Mouse (Mus musculus) kidney, adult 2 months (tissue): ENCODE measurements at regions not wholly inside any gene's neighbourhood (a gene's known extent, or its start where the extent isn't known, plus 50 kb on each side); places are given as distances from the start of the nearest gene placed in this dataset.

ENCODE experiments used
- DNase-seq: peaks from one replicate; pipeline ENCODE4 v3.0.0; 2021
- H3K27ac ChIP-seq: fragments of 200-500 bp; 2 replicates; pipeline ENCODE4 v1.5.1; 2012; ENCODE audit warnings: low read depth, low read length, control low read depth, inconsistent platforms; ENCODE audit not compliant: insufficient read depth
- H3K27me3 ChIP-seq: fragments of 200-500 bp; replicated peaks from 2 replicates; pipeline ENCODE4 v1.6.1; 2012; ENCODE audit warnings: mild to moderate bottlenecking, moderate library complexity, low read length, inconsistent platforms; ENCODE audit not compliant: control insufficient read depth, insufficient read depth
- H3K36me3 ChIP-seq: fragments of 200-500 bp; 2 replicates; pipeline ENCODE4 v1.6.1; 2012; ENCODE audit warnings: mild to moderate bottlenecking, moderate library complexity, low read length, inconsistent platforms; ENCODE audit not compliant: control insufficient read depth, insufficient read depth
- H3K4me1 ChIP-seq: fragments of 200-500 bp; 2 replicates; pipeline ENCODE4 v1.6.1; 2011; ENCODE audit warnings: low read length; ENCODE audit not compliant: control insufficient read depth, insufficient read depth
- H3K4me3 ChIP-seq: fragments of 200-500 bp; 2 replicates; pipeline ENCODE4 v1.5.1; 2011; ENCODE audit warnings: mild to moderate bottlenecking, low read depth, low read length, control low read depth; ENCODE audit not compliant: insufficient read depth
- CTCF ChIP-seq: fragments of 200-500 bp; conservative IDR thresholded peaks from 2 replicates; pipeline ENCODE4 v1.5.1; 2011; ENCODE audit warnings: low read depth, mild to moderate bottlenecking, control low read depth, low read length, moderate library complexity, mixed read lengths; ENCODE audit not compliant: insufficient read depth, insufficient read length
- POLR2A ChIP-seq: fragments of 200-500 bp; IDR thresholded peaks from one replicate; pipeline ENCODE4 v1.6.1; 2011; ENCODE audit warnings: low read depth, low read length, control low read depth
- WGBS: fragments of 180-500 bp; shearing (Covaris S2); methylation state at CpG from one replicate; pipeline ENCODE4 v1.1.7; 2018; 5-methylcytosine and 5-hydroxymethylcytosine counted together

DNA sequence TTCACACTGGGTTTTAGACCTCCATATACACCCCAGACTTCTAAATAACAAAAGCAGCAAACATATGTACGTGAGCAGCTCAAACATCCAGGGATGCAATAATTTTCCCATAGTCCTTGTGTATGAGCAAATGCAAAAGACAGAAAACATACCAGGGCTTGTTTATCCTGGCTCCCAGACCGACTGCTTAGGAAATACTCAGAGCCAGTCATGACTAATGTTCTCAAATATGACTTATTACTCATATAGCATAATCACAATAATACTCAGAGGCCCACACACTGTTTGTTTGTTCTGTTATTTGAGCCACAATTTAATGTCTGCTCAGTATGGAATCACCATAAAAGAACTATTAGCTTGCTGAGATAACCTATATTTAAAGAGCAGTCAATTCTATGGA, 91.8 kb upstream of the Dusp10 start:
- Histone ChIP-seq H3K4me3 (no peak overlapping the region), H3K4me1 (no peaks in the 10 kb centered on the region), H3K27me3 (no peaks in the 10 kb centered on the region; the same call in 1 of the 2 replicates), H3K27ac (no peak overlapping the region), H3K36me3 (no peaks in the 10 kb centered on the region)
- 54% methylated on average over 2 of the region's 2 CpGs for WGBS
- DNase-seq = no peak
- TF ChIP-seq POLR2A = no peak
- TF ChIP-seq CTCF = no peak

DNA sequence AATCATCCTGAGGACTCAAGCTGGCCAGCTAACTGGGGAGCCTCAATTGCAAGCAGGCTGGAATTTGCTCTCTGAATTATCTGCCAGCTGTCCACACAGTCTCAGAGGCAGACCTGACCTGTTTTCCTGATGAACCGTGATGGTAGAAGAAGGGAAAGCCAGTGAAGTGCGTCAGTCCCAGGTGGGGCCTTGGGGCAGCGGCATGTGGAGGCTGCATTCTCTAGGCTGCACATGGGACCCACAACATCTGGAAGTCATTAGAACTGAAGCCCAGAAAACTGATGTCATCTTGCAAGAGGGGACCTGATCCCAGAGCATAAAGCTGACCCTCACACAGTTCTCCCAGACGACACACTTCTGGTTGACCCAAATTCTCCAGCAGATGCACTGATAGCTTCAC, 84.6 kb upstream of the Dusp10 start:
- Histone ChIP-seq H3K27me3 (no peaks in the 10 kb centered on the region; the same call in 1 of the 2 replicates), H3K36me3 (no peaks in the 10 kb centered on the region), H3K4me1 (no peaks in the 10 kb centered on the region), H3K27ac (no peak overlapping the region), H3K4me3 (no peak overlapping the region)
- no peak for DNase-seq
- WGBS = 39% methylated on average over 4 of the region's 4 CpGs
- no peak for TF ChIP-seq CTCF
- TF ChIP-seq POLR2A = no peak

DNA sequence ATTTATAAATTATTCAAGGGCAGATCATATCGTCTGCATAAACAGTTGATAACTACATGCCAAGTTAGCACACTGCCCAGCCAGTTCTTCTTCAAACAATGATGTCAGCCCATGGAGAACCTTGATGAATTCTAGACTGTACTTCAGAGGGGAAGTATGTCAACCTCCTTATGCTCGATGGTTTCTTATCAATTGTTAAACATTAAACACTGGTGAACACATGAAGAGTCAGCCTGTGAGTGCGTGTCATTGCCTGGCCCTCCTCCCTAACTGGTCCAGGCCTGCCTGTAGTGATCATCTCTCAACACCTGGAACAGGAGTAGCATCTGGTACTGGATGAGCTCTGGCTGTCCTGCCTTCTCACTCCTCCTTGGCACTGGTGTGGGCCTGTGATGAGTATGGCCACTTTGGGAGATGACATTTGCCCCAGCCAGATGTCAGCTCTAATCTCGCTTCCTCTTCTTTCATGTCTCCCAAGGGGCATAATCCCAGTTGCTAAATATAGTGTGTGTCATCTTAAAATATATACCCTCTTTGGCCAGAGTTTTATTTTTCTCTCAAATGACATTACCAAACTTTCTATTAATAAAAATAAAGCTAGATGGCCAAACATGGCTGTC, 82.6 kb upstream of the Dusp10 start:
- no peak for TF ChIP-seq POLR2A
- TF ChIP-seq CTCF = no peak
- no peaks in the 10 kb centered on the region for H3K36me3 ChIP-seq
- no peaks in the 10 kb centered on the region for H3K4me1 ChIP-seq
- no peaks in the 10 kb centered on the region; the same call in 1 of the 2 replicates for H3K27me3 ChIP-seq
- no peak overlapping the region for H3K4me3 ChIP-seq
- H3K27ac ChIP-seq = no peak overlapping the region
- WGBS = 65% methylated on average over 4 of the region's 4 CpGs
- no peak for DNase-seq

DNA sequence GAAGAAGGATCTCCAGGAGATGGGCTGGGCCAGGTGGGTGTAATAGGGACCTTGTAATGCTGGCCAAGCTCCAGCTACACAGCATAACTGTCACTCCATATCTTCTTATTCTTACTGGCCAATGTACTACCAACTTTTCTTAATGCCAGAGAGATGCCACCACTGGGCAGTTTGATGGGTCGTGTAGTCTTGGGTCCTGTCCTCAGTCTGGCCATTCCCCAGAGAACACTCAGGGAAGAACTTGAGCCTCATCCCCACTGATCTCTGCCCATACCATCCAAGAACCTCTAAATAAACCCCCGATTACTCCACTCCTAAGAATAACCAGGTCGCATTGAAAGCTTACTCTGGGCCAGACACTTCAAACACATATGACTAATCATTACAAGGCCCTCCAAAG, 82.0 kb upstream of the Dusp10 start:
- no peak for DNase-seq
- H3K27me3 ChIP-seq = no peaks in the 10 kb centered on the region; the same call in 1 of the 2 replicates
- TF ChIP-seq CTCF (no peak), POLR2A (no peak)
- no peak overlapping the region for H3K4me3 ChIP-seq
- H3K4me1 ChIP-seq = no peaks in the 10 kb centered on the region
- WGBS = 76% methylated on average over 3 of the region's 3 CpGs
- no peak overlapping the region for H3K27ac ChIP-seq
- no peaks in the 10 kb centered on the region for H3K36me3 ChIP-seq

DNA sequence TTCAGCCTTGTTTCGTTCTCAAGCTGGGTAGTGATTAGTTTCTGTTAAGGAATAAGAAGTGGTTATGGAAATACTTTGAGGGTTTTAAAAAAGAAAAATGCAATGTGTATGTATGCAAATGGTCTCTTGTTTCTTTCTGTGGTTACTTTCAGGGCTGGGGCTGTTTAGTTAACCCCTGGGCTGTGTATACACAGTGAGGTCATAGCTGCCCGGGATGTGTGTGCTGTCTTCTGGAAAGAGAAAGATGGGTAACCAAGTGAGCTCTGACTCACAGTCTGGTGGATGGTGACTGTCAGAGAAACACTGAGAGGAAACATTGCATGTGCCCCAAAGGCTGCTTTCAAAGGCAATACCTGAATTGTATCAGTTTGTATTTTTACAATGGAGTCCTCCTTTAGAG, 79.3 kb upstream of the Dusp10 start:
- Histone ChIP-seq H3K27ac (no peak overlapping the region), H3K4me3 (no peak overlapping the region), H3K36me3 (no peaks in the 10 kb centered on the region), H3K4me1 (no peaks in the 10 kb centered on the region), H3K27me3 (no peaks in the 10 kb centered on the region)
- 61% methylated on average over 2 of the region's 2 CpGs for WGBS
- DNase-seq = no peak
- TF ChIP-seq POLR2A (no peak), CTCF (no peak)

DNA sequence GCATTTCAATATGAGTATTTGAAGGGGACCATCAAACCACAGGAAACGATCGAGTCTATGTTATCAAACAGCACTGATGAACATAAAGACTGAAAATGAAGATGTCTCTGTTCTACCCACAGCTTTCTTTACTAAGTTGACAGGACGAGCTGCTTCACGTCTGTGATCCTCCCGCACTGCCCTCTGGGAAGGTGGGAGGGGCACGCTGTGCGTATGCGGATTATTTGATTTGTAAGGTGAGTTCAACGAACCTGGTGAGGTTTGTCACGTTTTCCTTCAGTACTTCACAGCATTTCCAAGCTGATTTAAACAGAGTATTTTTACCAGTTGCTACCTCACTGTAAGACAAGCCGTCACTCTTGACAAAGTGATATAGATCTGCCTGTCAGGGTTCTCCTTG, 75.9 kb upstream of the Dusp10 start:
- TF ChIP-seq CTCF = no peak
- TF ChIP-seq POLR2A = no peak

DNA sequence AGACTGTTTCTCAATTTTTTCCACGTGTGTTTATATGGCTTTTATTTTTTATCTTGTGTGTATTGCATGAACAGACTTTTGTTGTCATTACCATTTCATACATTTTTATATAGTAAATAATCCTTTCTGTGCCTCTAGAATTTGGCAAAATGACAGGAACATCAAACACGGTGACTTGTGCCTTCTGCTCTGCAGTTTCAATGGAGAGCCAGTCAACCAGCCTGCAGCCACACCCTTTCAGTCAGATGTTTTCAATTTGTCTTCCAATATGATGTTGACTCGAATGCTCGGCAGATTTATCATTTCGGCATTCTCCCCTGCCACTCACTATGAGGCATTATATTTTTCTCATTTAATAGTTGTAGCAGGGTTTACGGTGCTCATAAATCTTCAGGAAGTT, 74.7 kb upstream of the Dusp10 start:
- no peak for DNase-seq
- H3K4me1 ChIP-seq = no peaks in the 10 kb centered on the region
- no peak for TF ChIP-seq CTCF
- no peak for TF ChIP-seq POLR2A
- no peaks in the 10 kb centered on the region for H3K27me3 ChIP-seq
- H3K4me3 ChIP-seq = no peak overlapping the region
- 71% methylated on average over 6 of the region's 6 CpGs for WGBS
- no peaks in the 10 kb centered on the region for H3K36me3 ChIP-seq
- no peak overlapping the region for H3K27ac ChIP-seq

More for the DNA sequence above, 75.9 kb upstream of the Dusp10 start:
- no peaks in the 10 kb centered on the region for H3K4me1 ChIP-seq
- no peaks in the 10 kb centered on the region for H3K36me3 ChIP-seq
- no peaks in the 10 kb centered on the region for H3K27me3 ChIP-seq
- no peak for DNase-seq
- H3K4me3 ChIP-seq = no peak overlapping the region
- WGBS = 90% methylated on average over 11 of the region's 11 CpGs
- H3K27ac ChIP-seq = no peak overlapping the region

DNA sequence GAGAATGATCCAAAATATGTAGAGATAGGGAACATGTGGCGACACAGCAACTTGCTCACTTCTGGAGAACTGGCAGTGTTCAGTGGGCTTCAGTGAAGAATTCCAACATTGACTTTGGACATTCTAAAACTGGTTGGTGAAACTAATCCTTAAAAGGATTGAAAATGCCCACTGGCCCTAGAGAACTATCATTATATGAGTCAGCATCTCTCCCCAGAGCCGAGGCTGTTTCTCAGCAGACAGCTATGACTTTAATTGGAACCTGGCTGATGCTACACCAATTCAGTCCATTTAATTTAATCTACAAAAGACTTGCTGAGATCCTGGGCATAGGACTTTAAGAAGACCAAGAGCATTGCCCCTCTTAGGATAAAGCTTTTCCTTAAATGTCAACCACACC, 72.4 kb upstream of the Dusp10 start:
- no peak for DNase-seq
- WGBS = 89% methylated on average over 2 of the region's 2 CpGs
- no peak overlapping the region for H3K4me3 ChIP-seq
- H3K4me1 ChIP-seq = no peaks in the 10 kb centered on the region
- TF ChIP-seq POLR2A (no peak), CTCF (no peak)
- H3K27me3 ChIP-seq = no peaks in the 10 kb centered on the region
- no peak overlapping the region for H3K27ac ChIP-seq
- H3K36me3 ChIP-seq = no peaks in the 10 kb centered on the region
